Mouse (Mus musculus) forebrain, embryonic 14.5 days (tissue): ENCODE measurements at regions not wholly inside any gene's neighbourhood (a gene's known extent, or its start where the extent isn't known, plus 50 kb on each side); places are given as distances from the start of the nearest gene placed in this dataset.

ENCODE experiments used
- ATAC-seq: fragments of 200-750 bp; cut with Nextera tagmentation; 2 replicates; pipeline ENCODE4 v1.8.0; 2017; ENCODE audit warnings: mild to moderate bottlenecking, moderate library complexity
- DNase-seq: peaks from one replicate; pipeline ENCODE4 v3.0.0-alpha.2; 2015; ENCODE audit warnings: low spot score
- H3K27ac ChIP-seq: fragments of 300-500 bp; sonication (generic); 2 replicates; pipeline ENCODE4 v1.5.1; 2014; ENCODE audit warnings: low read depth, mild to moderate bottlenecking, control low read depth, low read length, moderate library complexity
- H3K27me3 ChIP-seq: fragments of 300-500 bp; sonication (generic); replicated peaks from 2 replicates; pipeline ENCODE4 v1.6.1; 2014; ENCODE audit warnings: low read length, control low read depth, mixed read lengths; ENCODE audit not compliant: control insufficient read depth, insufficient read depth
- H3K36me3 ChIP-seq: fragments of 300-500 bp; sonication (generic); 2 replicates; pipeline ENCODE4 v1.6.1; 2014; ENCODE audit warnings: low read length, control low read depth; ENCODE audit not compliant: control insufficient read depth, insufficient read depth
- H3K4me1 ChIP-seq: fragments of 300-500 bp; sonication (generic); 2 replicates; pipeline ENCODE4 v1.6.1; 2014; ENCODE audit warnings: antibody characterized with exemption, low read length, control low read depth; ENCODE audit not compliant: control insufficient read depth, insufficient read depth
- H3K4me2 ChIP-seq: fragments of 300-500 bp; sonication (generic); 2 replicates; pipeline ENCODE4 v1.6.1; 2014; ENCODE audit warnings: mild to moderate bottlenecking, control low read depth, low read length
- H3K4me3 ChIP-seq: fragments of 300-500 bp; sonication (generic); 2 replicates; pipeline ENCODE4 v1.5.1; 2014; ENCODE audit warnings: low read depth, low read length, control low read depth
- H3K9ac ChIP-seq: fragments of 300-500 bp; sonication (generic); 2 replicates; pipeline ENCODE4 v1.6.1; 2014; ENCODE audit warnings: mild to moderate bottlenecking, low read length, control low read depth, moderate library complexity
- H3K9me3 ChIP-seq: fragments of 300-500 bp; sonication (generic); replicated peaks from 2 replicates; pipeline ENCODE4 v1.6.1; 2016; ENCODE audit warnings: low read length, control low read depth, mixed read lengths; ENCODE audit not compliant: control insufficient read depth
- WGBS: fragments of 180-500 bp; shearing (Covaris S2); extraction: QIAGEN DNeasy Blood & Tissue Kit; methylation state at CpG from one replicate; pipeline ENCODE4 v1.1.7; 2014; 5-methylcytosine and 5-hydroxymethylcytosine counted together

DNA sequence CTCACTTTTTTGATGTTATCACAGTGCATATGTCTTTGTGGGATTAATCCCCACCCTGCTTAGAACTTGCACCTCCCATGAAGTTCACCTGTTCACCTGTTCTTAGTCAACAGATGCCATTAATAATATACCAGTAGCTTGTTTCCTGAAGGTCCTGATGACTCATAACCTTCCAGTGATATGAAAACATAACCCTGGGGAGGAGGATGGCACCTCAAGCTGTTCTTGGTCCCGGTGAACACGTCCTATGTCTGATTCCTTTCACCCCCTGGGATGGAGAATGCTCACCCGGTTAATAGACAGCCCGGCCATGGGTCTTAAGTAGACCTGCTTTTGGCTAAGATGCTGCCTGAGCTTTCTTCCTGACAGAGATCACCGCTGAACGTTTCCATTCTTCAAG, 174.6 kb downstream of the Cbln1 start:
- Histone ChIP-seq H3K9ac (no peak overlapping the region), H3K27ac (no peak overlapping the region), H3K27me3 (no peaks in the 10 kb centered on the region), H3K36me3 (no peaks in the 10 kb centered on the region), H3K4me3 (no peak overlapping the region), H3K4me1 (no peaks in the 10 kb centered on the region), H3K9me3 (no peaks in the 10 kb centered on the region), H3K4me2 (no peak overlapping the region)
- 88% methylated on average over 6 of the region's 6 CpGs for WGBS
- DNase-seq (no peak), ATAC-seq (no peak)

DNA sequence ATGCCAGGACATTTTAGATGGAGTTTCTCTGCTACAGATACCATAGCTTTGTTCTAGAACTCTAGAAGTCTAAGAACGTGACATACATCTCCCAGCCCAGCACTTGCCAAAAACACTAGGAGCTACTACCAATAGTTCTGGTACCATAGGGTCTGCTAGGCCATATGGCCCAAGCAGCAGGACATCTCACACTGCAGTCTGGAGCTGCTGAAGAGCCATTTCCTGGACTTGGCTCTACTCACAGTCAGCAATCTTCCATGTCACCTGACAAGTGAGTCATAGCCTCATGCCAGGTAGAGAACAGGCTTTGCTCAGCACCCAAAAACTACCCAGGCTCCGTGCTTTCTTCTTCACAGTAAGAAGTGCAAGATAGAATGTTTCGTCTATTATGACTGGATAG, 175.1 kb downstream of the Cbln1 start:
- H3K27me3 ChIP-seq: no peaks in the 10 kb centered on the region
- no peak overlapping the region for H3K4me2 ChIP-seq
- no peaks in the 10 kb centered on the region for H3K9me3 ChIP-seq
- H3K9ac ChIP-seq: no peak overlapping the region
- H3K4me3 ChIP-seq: no peak overlapping the region
- ATAC-seq: no peak
- 94% methylated on average over 3 of the region's 3 CpGs for WGBS
- H3K4me1 ChIP-seq: no peaks in the 10 kb centered on the region
- H3K27ac ChIP-seq: no peak overlapping the region
- H3K36me3 ChIP-seq: no peaks in the 10 kb centered on the region
- no peak for DNase-seq

DNA sequence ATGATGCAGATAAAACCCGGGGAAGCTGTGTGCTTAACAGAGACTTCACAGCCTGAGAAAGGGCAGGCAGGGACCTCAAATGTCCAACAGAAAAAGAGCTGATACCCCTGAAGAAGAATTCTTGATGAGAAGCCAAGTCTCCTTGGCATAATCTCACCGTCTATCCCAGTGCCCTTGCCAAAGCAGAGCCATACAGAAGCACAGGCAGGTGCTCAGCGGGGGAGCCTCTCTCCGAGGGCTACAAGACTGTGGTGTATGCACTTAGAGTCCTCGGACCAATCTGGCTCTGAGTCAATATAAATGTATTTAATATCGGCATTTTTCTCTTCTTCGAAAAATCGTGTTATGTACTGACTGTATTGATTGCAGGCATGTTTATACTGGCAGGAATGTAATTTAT, 186.3 kb downstream of the Cbln1 start:
- Histone ChIP-seq H3K36me3 (no peaks in the 10 kb centered on the region), H3K9me3 (no peaks in the 10 kb centered on the region), H3K9ac (no peak overlapping the region), H3K27me3 (no peaks in the 10 kb centered on the region), H3K4me3 (no peak overlapping the region), H3K4me1 (peaks cover 2% of the 10 kb centered on the region; the same call in 1 of the 2 replicates), H3K4me2 (no peak overlapping the region), H3K27ac (no peak overlapping the region)
- no peak for ATAC-seq
- peak; percentile 24 for DNase-seq
- WGBS: 73% methylated on average over 8 of the region's 8 CpGs

DNA sequence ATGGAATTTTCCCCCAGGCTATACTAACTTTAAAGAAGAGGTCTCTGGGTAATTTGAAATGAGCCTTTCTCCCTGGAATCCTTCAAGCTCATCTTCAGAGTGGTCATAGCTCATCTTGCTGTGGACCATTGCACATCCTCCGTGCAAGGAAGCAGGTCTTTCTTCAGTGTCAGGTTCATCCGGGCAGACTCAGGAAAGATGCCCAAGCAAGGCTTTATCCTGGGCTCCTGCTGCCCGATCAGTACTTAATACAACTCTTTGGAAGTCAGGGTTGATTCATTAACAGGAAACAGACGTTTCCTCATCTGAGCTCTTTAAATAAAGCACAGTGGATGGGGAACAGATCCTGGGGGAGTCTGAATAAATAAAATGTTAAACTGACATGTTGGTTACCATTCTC, 188.1 kb downstream of the Cbln1 start:
- no peak overlapping the region for H3K4me3 ChIP-seq
- H3K4me2 ChIP-seq: no peak overlapping the region
- 87% methylated on average over 4 of the region's 4 CpGs for WGBS
- H3K27ac ChIP-seq: no peak overlapping the region
- no peaks in the 10 kb centered on the region for H3K9me3 ChIP-seq
- DNase-seq (no peak), ATAC-seq (no peak)
- H3K27me3 ChIP-seq: no peaks in the 10 kb centered on the region
- no peaks in the 10 kb centered on the region for H3K36me3 ChIP-seq
- no peak overlapping the region for H3K9ac ChIP-seq
- peaks cover 2% of the 10 kb centered on the region; the same call in 1 of the 2 replicates for H3K4me1 ChIP-seq

DNA sequence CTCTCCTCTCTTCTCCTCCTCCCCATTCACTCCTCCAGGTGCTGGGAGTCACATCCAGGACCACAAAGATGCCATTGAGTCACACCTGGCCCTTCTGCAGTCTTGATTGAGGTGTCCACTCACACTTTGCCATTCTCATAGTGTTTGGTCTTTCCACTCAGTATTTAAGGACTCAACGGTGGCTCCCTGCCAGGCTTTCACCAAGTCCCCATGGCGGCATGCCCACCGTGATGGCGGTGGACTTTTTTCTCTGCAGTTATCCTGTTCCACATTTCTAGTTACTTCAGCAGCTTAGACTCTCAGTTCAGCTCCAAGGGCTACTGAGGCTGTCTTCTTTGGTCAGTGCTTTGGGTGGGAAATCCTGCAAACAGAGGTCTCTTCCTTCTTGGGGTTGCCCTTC, 189.9 kb downstream of the Cbln1 start:
- 93% methylated on average over 4 of the region's 4 CpGs for WGBS

DNA sequence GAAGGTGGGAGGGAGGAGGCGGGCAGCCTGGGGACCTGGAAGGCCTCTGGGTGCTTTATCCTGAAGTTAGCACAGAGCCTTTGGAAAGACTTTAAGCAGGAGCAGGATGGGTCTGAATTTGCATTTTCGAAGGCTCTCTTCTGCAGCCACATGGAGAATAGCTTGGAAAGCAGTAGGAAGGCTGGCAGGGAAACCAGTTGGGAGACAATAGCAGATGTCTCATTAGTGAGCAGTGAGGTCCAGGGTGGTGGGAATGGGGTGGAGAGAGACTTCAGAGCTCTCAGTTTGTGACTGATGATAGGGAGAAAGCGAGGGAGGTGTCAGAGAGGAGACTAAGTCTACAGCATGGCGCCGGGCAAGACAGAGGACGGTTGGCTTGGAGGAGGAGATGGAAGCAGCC, 199.1 kb downstream of the Cbln1 start:
- H3K9ac ChIP-seq: no peak overlapping the region
- 87% methylated on average over 6 of the region's 6 CpGs for WGBS
- no peak overlapping the region for H3K4me3 ChIP-seq
- H3K27me3 ChIP-seq: no peaks in the 10 kb centered on the region
- H3K4me1 ChIP-seq: no peaks in the 10 kb centered on the region
- no peaks in the 10 kb centered on the region for H3K9me3 ChIP-seq
- H3K4me2 ChIP-seq: no peak overlapping the region
- DNase-seq: no peak
- ATAC-seq: no peak
- no peaks in the 10 kb centered on the region for H3K36me3 ChIP-seq
- no peak overlapping the region for H3K27ac ChIP-seq

More for the DNA sequence above, 189.9 kb downstream of the Cbln1 start:
- Histone ChIP-seq H3K36me3 (no peaks in the 10 kb centered on the region), H3K4me1 (peaks cover 2% of the 10 kb centered on the region; the same call in 1 of the 2 replicates), H3K27ac (no peak overlapping the region), H3K4me3 (no peak overlapping the region), H3K9ac (no peak overlapping the region), H3K9me3 (no peaks in the 10 kb centered on the region), H3K4me2 (no peak overlapping the region), H3K27me3 (no peaks in the 10 kb centered on the region)
- ATAC-seq: no peak
- DNase-seq: no peak

DNA sequence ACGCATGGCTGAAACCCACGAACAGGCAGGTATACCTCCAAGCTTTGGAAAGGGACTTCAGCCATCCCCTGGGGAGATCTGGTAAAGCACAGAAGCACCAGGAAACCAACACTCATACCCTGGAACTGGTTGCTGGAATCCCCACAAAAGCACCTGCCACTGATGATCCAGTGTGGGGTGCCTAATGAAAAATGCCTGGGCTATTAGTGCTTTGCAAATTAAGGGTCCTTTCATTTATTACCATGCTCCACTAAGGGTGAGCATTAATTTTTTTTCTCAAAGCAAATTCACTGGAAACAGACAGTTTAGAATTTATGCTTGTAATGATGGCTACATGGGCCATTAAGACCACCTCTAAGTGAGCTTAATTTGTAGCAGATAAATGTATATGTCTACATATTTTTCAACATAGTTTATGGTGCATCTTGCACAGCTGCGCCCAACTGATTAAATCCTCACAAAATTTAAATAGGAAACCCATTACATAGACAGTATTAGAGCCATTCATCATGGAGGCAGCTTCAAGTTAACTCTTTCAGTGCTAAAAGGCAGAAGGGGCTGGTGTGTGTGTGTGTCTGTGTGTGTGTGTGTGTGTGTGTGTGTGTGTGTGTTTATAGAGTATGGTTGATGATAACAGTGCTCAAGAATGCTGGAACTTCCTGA, 201.8 kb downstream of the Cbln1 start:
- Histone ChIP-seq H3K4me1 (no peaks in the 10 kb centered on the region), H3K9ac (no peak overlapping the region), H3K4me3 (no peak overlapping the region), H3K4me2 (no peak overlapping the region), H3K27ac (no peak overlapping the region), H3K9me3 (no peaks in the 10 kb centered on the region), H3K36me3 (no peaks in the 10 kb centered on the region), H3K27me3 (no peaks in the 10 kb centered on the region)
- no peak for DNase-seq
- no peak for ATAC-seq
- WGBS: 83% methylated on average over 3 of the region's 3 CpGs

DNA sequence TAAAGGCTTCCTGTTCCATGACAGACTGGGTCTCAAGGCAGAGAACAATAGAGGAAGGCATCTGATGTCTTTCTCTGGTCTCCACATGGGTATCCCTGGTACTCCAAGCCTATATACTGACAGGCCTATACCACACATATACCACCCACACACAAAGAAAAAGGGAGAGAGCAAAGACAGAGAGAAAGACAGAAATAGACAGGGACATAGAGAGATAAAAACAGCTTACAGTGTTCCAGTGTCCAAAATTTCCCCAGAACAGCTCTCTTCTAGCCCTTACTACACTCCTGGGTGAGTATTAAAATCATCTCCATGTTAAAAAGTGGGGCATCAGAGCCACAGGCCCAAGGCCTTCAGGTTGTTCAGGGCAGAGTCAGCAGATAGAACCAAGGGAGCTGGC, 204.2 kb downstream of the Cbln1 start:
- H3K9ac ChIP-seq: no peak overlapping the region

DNA sequence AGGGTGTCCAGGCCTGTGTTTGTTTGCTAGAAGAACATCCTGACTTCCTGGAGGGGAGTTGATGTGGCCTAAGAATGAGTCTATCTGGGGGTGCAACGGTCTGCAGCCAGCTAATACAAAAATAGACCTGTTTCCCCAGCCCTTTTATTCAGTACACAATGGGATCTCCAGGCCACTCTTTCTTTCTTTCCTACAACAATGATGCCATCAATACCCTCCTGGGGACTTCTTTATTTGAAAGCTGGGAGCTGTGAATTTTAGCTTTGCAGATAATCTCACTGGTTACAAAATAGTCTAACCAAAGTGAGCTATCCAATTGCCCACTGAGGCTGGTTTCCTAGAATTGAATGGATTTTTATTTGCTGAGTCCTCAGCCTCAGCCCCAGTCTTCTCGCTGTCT, 207.4 kb downstream of the Cbln1 start:
- DNase-seq: no peak
- Histone ChIP-seq H3K27ac (no peak overlapping the region), H3K36me3 (no peaks in the 10 kb centered on the region), H3K9ac (no peak overlapping the region), H3K4me3 (no peak overlapping the region), H3K9me3 (no peaks in the 10 kb centered on the region), H3K4me1 (no peaks in the 10 kb centered on the region), H3K27me3 (no peaks in the 10 kb centered on the region), H3K4me2 (no peak overlapping the region)
- 7% methylated on average over 2 of the region's 2 CpGs for WGBS
- no peak for ATAC-seq

More for the DNA sequence above, 204.2 kb downstream of the Cbln1 start:
- H3K4me2 ChIP-seq: no peak overlapping the region
- no peaks in the 10 kb centered on the region for H3K9me3 ChIP-seq
- ATAC-seq (no peak), DNase-seq (no peak)
- no peak overlapping the region for H3K27ac ChIP-seq
- no peaks in the 10 kb centered on the region for H3K36me3 ChIP-seq
- no peaks in the 10 kb centered on the region for H3K27me3 ChIP-seq
- H3K4me3 ChIP-seq: no peak overlapping the region
- no peaks in the 10 kb centered on the region for H3K4me1 ChIP-seq
